Mouse (Mus musculus) kidney, adult 2 months (tissue): ENCODE results near the gene Shtn1. TPM values are rescaled to one million over a fixed set of nuclear protein-coding genes. Genes with fewer than 3 reads are reported as not detected.

Experiments
- DNase-seq: peaks from one replicate; pipeline ENCODE4 v3.0.0; 2021
- H3K27ac ChIP-seq: fragments of 200-500 bp; 2 replicates; pipeline ENCODE4 v1.5.1; 2012; ENCODE audit warnings: low read depth, low read length, control low read depth, inconsistent platforms; ENCODE audit not compliant: insufficient read depth
- H3K27me3 ChIP-seq: fragments of 200-500 bp; replicated peaks from 2 replicates; pipeline ENCODE4 v1.6.1; 2012; ENCODE audit warnings: mild to moderate bottlenecking, moderate library complexity, low read length, inconsistent platforms; ENCODE audit not compliant: control insufficient read depth, insufficient read depth
- H3K36me3 ChIP-seq: fragments of 200-500 bp; 2 replicates; pipeline ENCODE4 v1.6.1; 2012; ENCODE audit warnings: mild to moderate bottlenecking, moderate library complexity, low read length, inconsistent platforms; ENCODE audit not compliant: control insufficient read depth, insufficient read depth
- H3K4me1 ChIP-seq: fragments of 200-500 bp; 2 replicates; pipeline ENCODE4 v1.6.1; 2011; ENCODE audit warnings: low read length; ENCODE audit not compliant: control insufficient read depth, insufficient read depth
- H3K4me3 ChIP-seq: fragments of 200-500 bp; 2 replicates; pipeline ENCODE4 v1.5.1; 2011; ENCODE audit warnings: mild to moderate bottlenecking, low read depth, low read length, control low read depth; ENCODE audit not compliant: insufficient read depth
- CTCF ChIP-seq: fragments of 200-500 bp; conservative IDR thresholded peaks from 2 replicates; pipeline ENCODE4 v1.5.1; 2011; ENCODE audit warnings: low read depth, mild to moderate bottlenecking, control low read depth, low read length, moderate library complexity, mixed read lengths; ENCODE audit not compliant: insufficient read depth, insufficient read length
- POLR2A ChIP-seq: fragments of 200-500 bp; IDR thresholded peaks from one replicate; pipeline ENCODE4 v1.6.1; 2011; ENCODE audit warnings: low read depth, low read length, control low read depth
- WGBS: fragments of 180-500 bp; shearing (Covaris S2); methylation state at CpG from one replicate; pipeline ENCODE4 v1.1.7; 2018; 5-methylcytosine and 5-hydroxymethylcytosine counted together
- polyA plus RNA-seq: library from polyadenylated mRNA; depleted of rRNA; stranded (reverse); fragments of >200 nt; gene quantifications from 2 replicates; pipeline ENCODE4 v1.2.3, GENCODE M21; 2012; rRNA removed

The Shtn1 gene
- polyA plus RNA-seq, 1 experiment: 3.7 TPM

GRCm38 (mm10) chr19:58952236-58952635 is 123.7 kb downstream of the Shtn1 start:
- DNase-seq: no peak
- TF ChIP-seq POLR2A: no peak
- no peak for TF ChIP-seq CTCF
- Histone ChIP-seq H3K27ac (no peak overlapping the region), H3K36me3 (no peaks in the 10 kb centered on the region), H3K4me3 (no peak overlapping the region), H3K4me1 (no peaks in the 10 kb centered on the region), H3K27me3 (no peaks in the 10 kb centered on the region)
- 72% methylated on average over 13 of the region's 13 CpGs for WGBS

GRCm38 (mm10) chr19:58951521-58951920 is 124.4 kb downstream of the Shtn1 start:
- Histone ChIP-seq H3K4me1 (no peaks in the 10 kb centered on the region), H3K27me3 (no peaks in the 10 kb centered on the region), H3K4me3 (no peak overlapping the region), H3K27ac (no peak overlapping the region), H3K36me3 (no peaks in the 10 kb centered on the region)
- 82% methylated on average over 3 of the region's 3 CpGs for WGBS
- no peak for TF ChIP-seq CTCF
- TF ChIP-seq POLR2A: no peak
- no peak for DNase-seq

DNA sequence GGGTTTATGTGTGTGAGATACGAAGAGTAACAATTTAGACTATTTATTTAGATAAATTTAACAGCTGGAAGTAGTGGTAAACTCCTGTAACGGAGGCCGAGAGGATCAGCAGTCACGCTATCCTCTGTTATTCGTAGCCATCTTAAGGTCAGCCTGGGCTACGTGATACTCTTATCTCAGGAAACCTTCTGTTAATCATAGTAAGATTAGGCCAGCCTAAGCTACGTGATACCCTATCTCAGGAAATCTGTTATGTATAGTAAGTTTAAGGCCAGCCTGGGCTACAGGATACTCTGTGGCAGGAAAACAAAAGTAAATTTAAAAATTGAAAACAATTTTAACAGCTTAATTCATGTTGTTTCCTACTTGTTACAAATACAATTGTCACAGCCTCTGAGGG is 129.9 kb downstream of the Shtn1 start:
- no peak overlapping the region for H3K27ac ChIP-seq
- H3K4me3 ChIP-seq: no peak overlapping the region
- no peaks in the 10 kb centered on the region for H3K27me3 ChIP-seq
- no peak for DNase-seq
- 91% methylated on average over 7 of the region's 7 CpGs for WGBS
- TF ChIP-seq CTCF (no peak), POLR2A (no peak)
- H3K36me3 ChIP-seq: no peaks in the 10 kb centered on the region
- H3K4me1 ChIP-seq: no peaks in the 10 kb centered on the region

- no peaks in the 10 kb centered on the region for H3K36me3 ChIP-seq
- DNase-seq: peak; percentile 96
- no peak within 1 kb of the TSS; the same call in 1 of the 2 replicates for H3K27ac ChIP-seq
- no peaks in the 10 kb centered on the region for H3K4me1 ChIP-seq
- peak within 1 kb of the TSS; percentile 71 for H3K4me3 ChIP-seq
- under 1% methylated on average over 65 of the region's 65 CpGs for WGBS
- TF ChIP-seq CTCF (no peak), POLR2A (peak; percentile 89)
- H3K27me3 ChIP-seq: no peaks in the 10 kb centered on the region
Measured at GRCm38 (mm10) chr19:58942841-58943828, 132.8 kb downstream of the Shtn1 start, which contains the start of the genes Eno4 and Hspa12a. TSS of gene Eno4 (plus strand) at chr19:58943425. TSS of gene Hspa12a (minus strand) at chr19:58943654.

DNA sequence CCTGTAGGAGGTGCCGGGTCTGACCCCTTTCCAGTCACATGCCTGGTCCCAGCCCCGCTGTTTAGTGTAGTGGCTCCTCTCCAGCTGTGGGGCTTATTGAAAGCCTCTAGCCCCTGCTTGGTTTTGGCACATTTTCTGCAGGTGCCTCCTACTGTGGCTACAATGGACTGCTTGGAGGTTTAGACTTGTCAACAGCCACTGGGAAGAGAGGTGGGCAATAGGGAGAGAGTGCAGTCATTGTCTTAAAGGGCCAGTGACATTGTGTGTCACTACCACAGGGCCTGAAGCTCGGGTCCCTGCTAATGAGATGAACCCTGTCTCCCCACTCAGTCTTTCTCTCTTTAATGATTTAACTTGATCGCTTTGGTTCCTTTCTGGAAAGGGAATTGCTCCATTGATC is 142.8 kb downstream of the Shtn1 start:
- no peak overlapping the region for H3K27ac ChIP-seq
- no peak for TF ChIP-seq CTCF
- TF ChIP-seq POLR2A: no peak
- no peaks in the 10 kb centered on the region for H3K27me3 ChIP-seq
- WGBS: 48% methylated on average over 4 of the region's 4 CpGs
- H3K4me3 ChIP-seq: no peak overlapping the region
- H3K4me1 ChIP-seq: no peaks in the 10 kb centered on the region
- H3K36me3 ChIP-seq: no peaks in the 10 kb centered on the region
- no peak for DNase-seq

DNA sequence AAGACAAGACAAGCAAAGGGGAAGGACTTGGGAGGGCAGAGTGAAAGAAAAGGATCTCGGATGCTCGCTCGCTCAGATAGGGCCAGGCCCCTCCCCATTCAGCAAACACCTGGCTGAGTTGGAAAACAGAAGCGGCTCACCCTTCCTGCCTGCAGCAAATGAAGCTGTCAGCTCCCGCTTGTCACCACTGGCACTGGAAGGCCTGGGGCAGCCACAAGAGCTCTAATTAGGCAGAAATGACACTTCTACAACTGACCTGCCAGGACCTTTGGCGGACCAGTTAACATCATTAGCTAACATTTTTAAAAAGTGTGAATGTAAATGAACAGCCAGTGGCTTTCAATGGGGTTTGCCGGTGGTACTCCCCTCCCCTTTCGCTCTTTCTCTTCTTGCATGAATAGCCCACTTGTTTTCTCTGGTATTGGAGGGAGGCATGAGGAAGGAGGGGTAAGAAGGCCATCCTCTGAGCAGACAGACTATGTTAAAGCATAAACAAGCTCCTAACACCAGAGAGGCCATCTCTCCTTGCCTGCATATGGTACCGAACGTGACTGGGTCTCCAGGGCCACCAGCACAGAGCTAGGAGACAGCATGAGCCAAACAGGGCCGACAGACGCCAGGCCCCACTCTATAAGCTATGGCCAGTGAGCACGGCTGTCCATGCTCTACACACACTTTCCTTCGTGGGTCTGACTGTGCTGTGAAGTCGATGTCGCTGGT is 144.7 kb downstream of the Shtn1 start:
- H3K4me3 ChIP-seq: no peak overlapping the region
- H3K36me3 ChIP-seq: no peaks in the 10 kb centered on the region
- H3K27ac ChIP-seq: no peak overlapping the region
- no peaks in the 10 kb centered on the region for H3K4me1 ChIP-seq
- no peaks in the 10 kb centered on the region for H3K27me3 ChIP-seq
- WGBS: 64% methylated on average over 16 of the region's 16 CpGs
- no peak for DNase-seq
- TF ChIP-seq CTCF: no peak
- no peak for TF ChIP-seq POLR2A

Other genes starting within 250 kb of the Shtn1 start
- 0.08 and 0.31 TPM in 2 replicates for gene Eno4, start 132.7 kb downstream of the Shtn1 start, polyA plus RNA-seq
- 17.9 and 21.6 TPM in 2 replicates for gene Hspa12a, start 132.4 kb downstream of the Shtn1 start, polyA plus RNA-seq
- not detected in 2 replicates for gene Vax1, start 94.0 kb upstream of the Shtn1 start, polyA plus RNA-seq
- gene Kcnk18, start 143.1 kb upstream of the Shtn1 start, polyA plus RNA-seq: not detected in 2 replicates
- gene Slc18a2, start 184.8 kb upstream of the Shtn1 start, polyA plus RNA-seq: 0.86 and 1.6 TPM in 2 replicates
- gene Rps12-ps3, start 246.2 kb upstream of the Shtn1 start, polyA plus RNA-seq: 1,736 and 1,795 TPM in 2 replicates